Mouse (Mus musculus): Measurements from ENCODE around the gene Hand2.

- TF ChIP-seq CTCF (IDR thresholded peaks at IDR 0.05; ENCODE audit: insufficient read depth, low read length) (no peak), POLR2A (IDR thresholded peaks at IDR 0.05; ENCODE audit: borderline replicate concordance, extremely low read depth, low read depth, low read length) (no peak)
These were observed 9.3 kb downstream of the Hand2 start for GRCm38 (mm10) chr8:57330106-57330505.
